Mouse (Mus musculus): ENCODE results near the gene Msx1.

GRCm38 (mm10) chr5:37822116-37822707 is 2.2 kb downstream of the Msx1 start:
- TF ChIP-seq CTCF (IDR thresholded peaks at IDR 0.05; ENCODE audit: extremely low read depth, insufficient read depth, low read length) (no peak), POLR2A (IDR thresholded peaks at IDR 0.05; ENCODE audit: extremely low read depth, insufficient read depth, low read length) (no peak)

Measured in cortical plate, adult 2 months (tissue).